Comparison of ENCODE assay signal across 8 mouse cellular contexts in genomic region chr2:119741581-119742411, GRCm38 (mm10). TPM values are rescaled to one million over a fixed set of nuclear protein-coding genes. Genes with fewer than 3 reads are reported as not detected.
A peak's percentile ranks its signal among the peaks of the same experiment; 100 is the strongest.
DNase-seq lines count a peak whose midpoint lies in the region; ATAC-seq and TF ChIP-seq lines count a peak whose summit lies in the region.

Gene Itpka (plus strand): TSS chr2:119742337.

- H3K27ac ChIP-seq in gastrocnemius, adult 2 months = peak within 1 kb of the TSS; percentile 61
- no peak within 1 kb of the TSS; the same call in 1 of the 2 replicates for H3K27ac ChIP-seq in limb, embryonic 15.5 days
- no peak within 1 kb of the TSS for H3K27ac ChIP-seq in midbrain, embryonic 15.5 days

- peak; percentile 65 for DNase-seq in gastrocnemius, adult 2 months
- no peak for DNase-seq in gastrocnemius, adult 18-20 months (ENCODE audit: low spot score)
- peak; percentile 36 for DNase-seq in c-Kit-negative CD71-positive TER-119-positive erythroid progenitor cells, embryonic 14.5 days (ENCODE audit: low read depth, low spot score)
- DNase-seq in kidney, adult 11 months = peak; percentile 40
- DNase-seq in splenic B cell, adult 2 months (ENCODE audit: low read depth, low spot score) = peak; percentile 81

- H3K4me2 ChIP-seq in limb, embryonic 15.5 days = peak within 1 kb of the TSS; percentile 100
- H3K4me2 ChIP-seq in midbrain, embryonic 15.5 days = peak within 1 kb of the TSS; percentile 86

- H3K4me3 ChIP-seq in gastrocnemius, adult 2 months = peak within 1 kb of the TSS; percentile 85
- H3K4me3 ChIP-seq in limb, embryonic 15.5 days = peak within 1 kb of the TSS; percentile 70
- peak within 1 kb of the TSS; percentile 48 for H3K4me3 ChIP-seq in midbrain, embryonic 15.5 days

- WGBS in limb, embryonic 15.5 days = under 1% methylated on average over 52 of the region's 53 CpGs
- under 1% methylated on average over 44 of the region's 53 CpGs for WGBS in midbrain, embryonic 15.5 days

- TF ChIP-seq CTCF in gastrocnemius, adult 2 months (IDR thresholded peaks at IDR 0.05) = no peak

- intact Hi-C loops in gastrocnemius, adult 2 months (cut with DNase I) = no loop called here

- no peaks in the 10 kb centered on the region for H3K9me3 ChIP-seq in limb, embryonic 15.5 days
- no peaks in the 10 kb centered on the region for H3K9me3 ChIP-seq in midbrain, embryonic 15.5 days

- H3K9ac ChIP-seq in limb, embryonic 15.5 days = peak within 1 kb of the TSS; percentile 44
- H3K9ac ChIP-seq in midbrain, embryonic 15.5 days = peak within 1 kb of the TSS; percentile 32; the same call in 1 of the 2 replicates

- H3K36me3 ChIP-seq in limb, embryonic 15.5 days = no peaks in the 10 kb centered on the region
- H3K36me3 ChIP-seq in midbrain, embryonic 15.5 days (replicated peaks) = no peaks in the 10 kb centered on the region
- H3K36me3 ChIP-seq in splenic B cell, adult 2 months (ENCODE audit: control insufficient read depth, insufficient read depth, low read length, poor library complexity, severe bottlenecking) = no peaks in the 10 kb centered on the region

- ATAC-seq in granulocyte monocyte progenitor cell, adult 5-6 weeks (replicated peaks; ENCODE audit: poor library complexity, severe bottlenecking) = peak; percentile 44
- ATAC-seq in limb, embryonic 15.5 days (ENCODE audit: insufficient number of reproducible peaks, low FRiP score, low TSS enrichment, low read depth) = peak; percentile 66
- peak; percentile 66 for ATAC-seq in midbrain, embryonic 15.5 days (replicated peaks)

- peaks cover 43% of the 10 kb centered on the region for H3K4me1 ChIP-seq in limb, embryonic 15.5 days
- H3K4me1 ChIP-seq in midbrain, embryonic 15.5 days = peaks cover 34% of the 10 kb centered on the region

- peaks cover 41% of the 10 kb centered on the region for H3K27me3 ChIP-seq in limb, embryonic 15.5 days
- peaks cover 59% of the 10 kb centered on the region for H3K27me3 ChIP-seq in midbrain, embryonic 15.5 days (replicated peaks)
- H3K27me3 ChIP-seq in splenic B cell, adult 2 months (ENCODE audit: control insufficient read depth, insufficient read depth, low read length, poor library complexity, severe bottlenecking) = no peaks in the 10 kb centered on the region

RNA-seq across cellular contexts. Expression of gene Itpka, which starts in this region (rescaled TPM):
- not detected for total RNA-seq in gastrocnemius, adult 2 months (2021)
- total RNA-seq in gastrocnemius, adult 18-20 months (2021) = not detected
- total RNA-seq in granulocyte monocyte progenitor cell, adult 5-6 weeks (2014; fragmentation: Nextera tagmentation) = 0.47 TPM in 1 of 2 replicates, not detected in the other
- 0.57 TPM in 1 of 2 replicates, not detected in the other for total RNA-seq in granulocyte monocyte progenitor cell, adult 5-6 weeks (2017)
- 0.31 and 0.55 TPM in 2 replicates for polyA plus RNA-seq in limb, embryonic 15.5 days (2015; fragmentation: Nextera tagmentation; extraction: Ambion mirVana)
- polyA plus RNA-seq in midbrain, embryonic 15.5 days (2015; fragmentation: Nextera tagmentation; extraction: Ambion mirVana) = 0.11 and 0.18 TPM in 2 replicates

Comparison
In these comparisons a context has a peak if more than half of its experiments do, and no peak if none do; other contexts are left out.
1. Peak in DNase-seq, H3K4me3 ChIP-seq and H3K27ac ChIP-seq in gastrocnemius, adult 2 months; RNA of the gene not detected or under 1 TPM.
2. Peak in ATAC-seq in granulocyte monocyte progenitor cell, adult 5-6 weeks; RNA of the gene not detected or under 1 TPM.
3. Peak in ATAC-seq, H3K4me3 ChIP-seq, H3K9ac ChIP-seq and H3K4me2 ChIP-seq in limb, embryonic 15.5 days; RNA of the gene not detected or under 1 TPM.
4. Peak in ATAC-seq, H3K4me3 ChIP-seq, H3K9ac ChIP-seq and H3K4me2 ChIP-seq in midbrain, embryonic 15.5 days; RNA of the gene not detected or under 1 TPM.